Mouse (Mus musculus): ENCODE results near the gene Kcnn4. TPM values are rescaled to one million over a fixed set of nuclear protein-coding genes. Genes with fewer than 3 reads are reported as not detected.
"Not testable (repeated sequence)": the region's sequence is repeated elsewhere in the genome, so short reads cannot be mapped to it uniquely, and the experiment has no call there.

The Kcnn4 gene
- polyA plus RNA-seq, 3 experiments from 2014 or later = 79.1 to 131 (median 126) TPM

DNA sequence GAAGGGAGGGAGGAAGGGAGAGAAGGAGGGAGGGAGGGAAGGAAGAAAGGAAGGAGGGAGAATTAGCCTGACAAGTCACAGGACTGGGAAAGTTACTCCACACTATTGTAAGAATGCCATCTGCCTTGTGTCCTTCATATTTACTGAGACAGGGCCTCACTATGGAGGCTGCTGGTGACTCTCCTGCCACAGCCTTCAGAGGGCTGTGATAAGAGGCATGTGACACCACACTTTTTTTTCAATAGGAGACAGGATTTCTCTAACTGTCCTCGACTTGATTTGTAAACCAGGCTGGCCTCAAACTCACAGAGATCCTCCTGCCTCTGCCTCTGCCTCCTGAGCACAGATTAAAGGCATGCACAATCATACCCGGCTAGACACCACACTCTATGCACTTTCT is 21.6 kb downstream of the Kcnn4 start:
- ATAC-seq = no peak

DNA sequence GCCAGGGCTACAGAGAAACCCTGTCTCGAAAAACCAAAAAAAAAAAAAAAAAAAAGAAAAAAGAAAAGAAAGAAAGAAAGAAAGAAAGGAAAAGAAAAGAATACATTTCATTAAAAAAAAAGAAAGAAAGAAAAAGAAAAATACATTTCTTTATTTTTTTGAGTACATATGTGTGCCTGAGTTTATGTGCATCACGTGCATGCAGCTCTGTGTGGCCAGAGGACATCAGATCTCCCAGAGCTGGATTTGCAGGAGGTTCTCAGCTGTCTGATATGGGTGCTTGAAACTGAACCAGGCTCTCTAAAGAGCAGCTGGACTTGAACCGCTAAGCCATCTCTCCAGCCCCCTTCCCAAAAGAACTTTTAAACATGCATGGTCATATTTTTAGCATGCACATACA is 24.0 kb downstream of the Kcnn4 start:
- peak; percentile 9 for ATAC-seq

DNA sequence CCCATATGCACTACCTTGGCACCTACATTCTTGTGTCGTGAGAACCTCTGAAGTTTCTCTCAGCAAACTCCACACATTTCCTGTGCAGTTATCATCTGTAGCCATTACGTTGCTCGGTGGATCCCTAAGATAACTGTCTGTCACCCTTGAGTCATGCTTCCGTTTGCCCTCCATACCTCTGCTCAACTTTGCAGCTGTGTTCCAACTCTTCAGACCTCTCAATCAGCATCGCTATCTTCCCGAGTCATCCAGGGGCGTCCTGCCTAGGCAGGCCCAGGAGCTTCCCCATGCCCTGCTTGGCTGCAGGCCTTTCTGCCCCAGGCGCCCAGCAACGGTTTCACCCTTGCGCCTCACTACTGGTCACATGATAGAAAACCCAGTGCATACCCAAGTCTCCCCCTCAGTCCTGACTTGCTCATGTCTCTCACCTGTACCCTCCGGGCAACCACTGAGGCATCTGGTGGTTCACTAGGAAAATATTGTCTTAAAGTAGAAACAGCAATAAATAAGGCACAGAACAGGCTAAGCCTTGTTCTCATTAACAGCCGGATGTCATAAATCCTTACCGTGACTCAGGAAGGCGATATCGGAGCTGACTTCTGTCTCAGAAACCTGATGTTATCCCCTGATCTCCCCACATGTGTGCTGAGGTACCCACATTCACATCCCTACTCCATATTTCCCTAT is 24.6 kb downstream of the Kcnn4 start:
- peak; percentile 70 for ATAC-seq

DNA sequence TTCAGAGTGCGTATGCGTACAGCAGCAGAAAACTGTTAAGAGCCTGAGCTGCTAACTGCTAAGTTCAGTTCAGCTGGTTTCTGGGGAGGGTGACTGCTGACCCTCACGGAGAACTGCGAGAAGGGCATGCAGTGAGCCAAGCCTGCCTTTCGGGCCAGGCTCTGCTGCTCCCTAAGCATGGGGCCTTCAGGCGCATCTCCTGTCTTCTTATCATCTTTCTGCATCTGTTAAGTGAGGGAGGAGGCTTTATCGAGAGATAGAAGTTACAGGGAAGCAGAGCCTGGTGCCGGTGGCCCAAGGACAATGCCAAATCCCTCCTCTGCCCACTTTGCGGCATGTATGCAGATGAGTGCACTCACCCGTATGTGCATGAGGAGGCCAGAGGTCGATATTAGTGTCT is 26.8 kb downstream of the Kcnn4 start:
- ATAC-seq = no peak

DNA sequence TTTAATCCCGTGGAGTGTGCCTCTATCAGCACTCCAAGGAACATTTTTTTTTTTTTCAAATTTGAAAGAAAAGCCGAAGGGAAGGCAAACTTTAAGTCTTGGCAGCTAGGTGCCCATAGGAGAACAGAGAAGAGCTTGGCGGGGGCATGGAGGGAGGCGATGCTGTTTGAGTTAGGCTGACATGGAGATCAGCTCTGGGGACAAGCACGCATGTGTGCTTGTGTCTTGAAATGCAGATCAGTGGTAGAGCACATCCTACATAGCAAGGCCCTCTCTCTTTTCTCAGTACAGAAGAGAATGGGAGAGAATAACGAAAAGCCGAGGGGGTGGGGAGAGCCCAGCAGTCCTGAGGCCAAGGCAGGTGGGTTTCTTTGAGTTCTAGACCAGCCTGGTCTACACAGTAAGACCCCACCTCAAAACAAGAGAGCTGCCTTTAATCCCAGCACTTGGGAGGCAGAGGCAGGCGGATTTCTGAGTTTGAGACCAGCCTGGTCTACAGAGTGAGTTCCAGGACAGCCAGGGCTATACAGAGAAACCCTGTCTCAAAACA is 28.4 kb downstream of the Kcnn4 start:
- no peak for ATAC-seq

DNA sequence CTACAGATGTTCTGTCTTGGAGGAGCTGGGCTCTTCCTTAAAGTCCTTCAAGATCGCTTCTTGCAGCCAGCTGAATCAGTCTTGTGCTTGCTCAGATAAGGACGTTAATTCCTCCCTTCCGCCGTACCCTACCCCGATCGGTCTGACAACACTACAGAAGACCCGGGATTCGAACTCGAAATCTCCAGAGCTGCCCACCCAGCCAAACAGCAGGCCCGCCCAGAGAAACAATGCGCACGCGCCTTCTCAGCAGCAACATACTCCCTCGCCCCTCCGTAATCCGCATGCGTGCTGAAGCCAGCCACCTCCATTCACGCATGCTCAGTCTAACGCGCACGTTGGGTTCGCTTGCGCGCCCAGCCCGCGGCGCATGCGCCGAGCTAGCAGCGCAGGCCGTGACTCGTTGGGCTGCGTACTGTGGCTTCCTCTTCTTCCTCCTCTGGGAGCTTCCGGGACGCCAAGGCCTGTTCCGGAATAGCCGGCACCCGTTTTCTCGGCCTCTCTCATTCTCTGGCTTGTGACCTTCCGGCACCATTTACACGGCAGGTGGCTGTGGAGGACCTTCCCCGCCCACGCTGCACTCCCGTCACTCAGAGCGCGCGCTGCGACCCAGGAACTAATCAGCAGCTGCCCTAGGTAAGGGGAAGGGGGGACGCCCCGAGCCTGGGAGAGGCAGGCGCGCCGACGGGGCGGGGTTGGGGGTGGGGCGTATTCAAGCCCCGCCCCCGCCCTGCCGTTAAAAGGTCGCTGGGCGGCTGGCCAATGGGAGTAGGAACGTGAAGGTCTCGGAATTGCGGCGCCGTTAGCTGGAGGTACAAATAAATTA is 29.4 kb downstream of the Kcnn4 start, which contains the start of gene Smg9:
Smg9 (plus strand) TSS at position 364 of the 826 bp plus-strand sequence.
- peak; percentile 87 for ATAC-seq

DNA sequence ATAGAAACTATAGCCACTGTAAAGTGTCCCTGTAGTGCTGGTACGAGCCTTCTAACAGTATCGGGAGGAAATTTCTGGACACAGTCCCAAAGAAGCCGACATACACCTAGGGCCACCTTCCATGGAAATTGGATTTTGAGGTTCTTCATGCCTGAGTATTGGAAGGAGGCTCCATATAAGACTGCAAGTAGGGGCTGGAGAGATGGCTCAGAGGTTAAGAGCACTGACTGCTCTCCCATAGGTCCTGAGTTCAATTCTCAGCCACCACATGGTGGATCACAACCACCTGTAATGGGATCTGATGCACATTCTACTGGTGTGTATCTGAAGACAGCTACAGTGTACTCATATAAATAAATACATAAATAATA is 30.0 kb downstream of the Kcnn4 start:
- ATAC-seq = no peak

DNA sequence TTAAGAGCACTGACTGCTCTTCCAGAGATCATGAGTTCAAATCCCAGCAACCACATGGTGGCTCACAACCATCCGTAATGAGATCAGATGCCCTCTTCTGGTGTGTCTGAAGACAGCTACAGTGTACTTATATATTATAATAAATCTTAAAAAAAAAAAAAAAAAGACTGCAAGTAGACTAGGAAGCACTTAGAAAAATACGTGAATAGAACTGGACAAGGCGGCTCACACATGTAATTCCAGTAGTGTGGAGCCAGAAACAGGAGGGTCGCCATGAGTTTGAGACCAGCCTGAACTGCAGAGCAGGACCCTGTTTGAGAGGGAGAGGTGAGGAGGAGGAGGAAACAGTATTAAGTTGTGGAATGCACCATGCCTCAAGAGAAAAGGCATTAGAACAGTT is 30.4 kb downstream of the Kcnn4 start:
- not testable (repeated sequence) for ATAC-seq

DNA sequence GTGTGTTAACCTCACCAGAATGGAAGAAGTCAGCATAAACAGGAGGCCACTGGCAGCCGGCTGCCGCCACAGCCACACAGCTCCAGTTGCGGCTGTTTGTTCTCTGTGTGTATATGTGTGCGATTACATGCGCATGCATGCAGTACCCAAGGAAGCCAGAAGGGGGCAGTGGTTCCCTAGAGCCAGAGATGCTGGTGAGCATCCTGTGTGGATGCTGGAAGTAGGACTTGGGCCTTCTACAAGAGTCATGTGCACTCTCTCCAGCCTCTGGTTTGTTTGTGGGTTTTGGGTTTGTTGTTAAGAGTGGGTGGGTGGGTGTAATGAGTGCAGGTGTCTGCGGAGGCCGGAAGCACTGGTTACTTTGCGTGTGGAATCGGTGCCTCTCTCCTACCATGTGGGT is 32.8 kb downstream of the Kcnn4 start:
- ATAC-seq = no peak

DNA sequence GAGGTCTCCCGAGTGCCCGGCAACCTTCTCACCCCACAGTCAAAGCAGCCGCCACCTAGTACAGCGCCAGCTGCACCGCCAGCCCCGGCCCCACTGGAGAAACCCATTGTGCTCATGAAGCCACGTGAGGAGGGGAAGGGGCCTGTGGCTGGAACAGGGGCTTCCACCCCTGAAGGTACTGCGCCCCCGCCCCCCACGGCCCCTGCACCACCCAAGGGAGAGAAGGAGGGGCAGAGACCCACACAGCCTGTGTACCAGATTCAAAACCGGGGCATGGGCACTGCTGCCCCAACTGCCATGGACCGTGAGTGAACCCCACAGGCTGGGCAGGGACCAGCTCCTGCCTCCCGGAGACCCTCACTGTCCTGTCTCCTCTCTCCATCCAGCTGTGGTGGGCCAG is 35.6 kb downstream of the Kcnn4 start:
- no peak for ATAC-seq

DNA sequence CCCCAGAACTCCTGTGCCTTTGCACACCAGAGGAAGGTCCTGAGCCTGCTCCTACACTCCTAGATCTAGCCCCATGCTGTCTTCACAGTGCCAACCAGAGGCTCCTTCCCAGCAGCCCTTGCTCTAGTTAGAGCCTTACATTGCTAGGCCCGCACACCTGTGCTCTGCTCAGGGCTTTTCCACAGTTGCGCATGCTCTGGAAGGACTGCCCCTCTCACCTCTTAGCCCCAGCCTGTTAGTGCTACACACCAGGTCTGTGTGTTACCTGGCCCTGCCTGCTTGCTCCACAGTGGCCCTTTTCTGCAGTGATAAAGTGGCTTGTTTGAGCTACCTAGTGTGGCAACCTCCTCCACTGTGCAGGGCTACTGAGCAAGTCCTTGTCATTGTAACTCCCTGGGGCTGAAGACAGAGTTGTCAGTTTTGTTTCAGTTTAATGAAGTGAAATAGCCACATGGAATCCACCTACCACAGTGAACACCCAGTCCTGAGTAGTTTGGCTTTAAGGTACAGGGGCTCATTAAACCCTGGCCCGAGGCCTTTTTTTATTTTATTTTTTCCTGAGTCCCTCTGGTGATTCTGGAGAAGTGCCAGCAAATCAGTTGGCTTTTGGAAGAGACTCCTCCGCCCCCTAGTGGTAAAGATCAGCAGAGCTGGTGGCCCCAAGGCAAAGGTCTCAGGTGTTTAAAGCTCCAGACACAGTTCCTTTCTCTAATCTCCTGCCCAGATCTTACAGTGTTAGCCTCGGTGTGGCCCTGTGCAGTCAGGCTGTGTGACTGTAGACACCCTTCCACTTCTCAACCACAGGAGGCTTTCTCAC is 36.7 kb downstream of the Kcnn4 start:
- ATAC-seq = peak; percentile 71

DNA sequence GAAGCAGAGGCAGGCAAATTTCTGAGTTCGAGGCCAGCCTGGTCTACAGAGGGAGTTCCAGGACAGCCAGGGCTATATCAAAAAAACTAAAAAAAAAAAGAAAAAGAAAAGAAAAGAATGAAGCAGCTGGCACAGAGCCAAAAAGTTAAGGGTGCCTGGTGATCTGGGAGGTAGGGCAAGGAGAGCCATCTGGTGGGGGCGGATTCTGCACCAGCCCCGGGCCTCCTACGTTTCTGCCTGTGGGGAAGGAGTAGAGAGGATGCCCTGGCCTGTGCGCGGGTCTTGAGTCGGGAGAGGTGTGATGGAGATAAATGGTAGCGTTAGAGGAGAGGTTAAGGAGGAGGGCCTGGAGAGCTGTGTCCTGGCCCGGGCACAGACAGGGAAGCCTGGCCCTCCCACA is 38.1 kb downstream of the Kcnn4 start:
- no peak for ATAC-seq

DNA sequence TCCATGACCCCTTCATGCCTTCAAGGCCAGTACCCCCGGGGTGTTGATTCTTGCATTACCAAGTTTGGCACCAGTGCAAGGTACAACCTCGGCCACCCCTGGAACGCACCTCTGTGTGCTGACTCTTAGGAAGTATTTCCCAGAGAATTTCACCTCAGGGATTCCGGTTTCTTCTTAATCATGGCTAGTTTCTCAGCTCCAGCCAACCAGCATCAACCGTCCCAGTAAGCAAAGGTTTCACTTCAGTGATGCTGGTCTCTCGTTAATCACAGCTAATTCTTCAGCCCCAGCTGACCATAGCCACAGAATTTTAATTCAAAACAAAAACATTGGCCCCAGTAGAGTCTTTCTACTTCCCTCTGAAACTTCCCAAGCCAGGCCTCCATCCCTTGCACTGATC is 40.1 kb downstream of the Kcnn4 start:
- ATAC-seq = no peak

DNA sequence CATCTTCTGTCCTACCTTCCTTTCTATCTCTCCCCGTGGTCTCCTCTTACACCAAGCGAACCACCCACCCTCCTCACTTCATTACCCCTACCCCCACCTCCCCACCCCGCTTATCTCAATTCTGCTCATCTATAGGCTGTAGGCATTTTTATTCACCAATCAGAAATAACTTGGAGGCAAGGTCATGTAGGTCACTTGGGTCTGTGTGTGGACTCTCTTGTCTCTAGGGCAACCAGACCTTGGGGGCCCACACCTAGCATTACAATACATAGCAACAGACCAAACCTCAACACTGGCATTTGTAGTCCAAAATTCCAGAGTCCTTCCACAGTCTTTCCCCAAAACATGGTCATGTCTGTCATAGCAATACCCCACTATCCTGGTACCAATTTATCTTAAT is 40.8 kb downstream of the Kcnn4 start:
- ATAC-seq = no peak

DNA sequence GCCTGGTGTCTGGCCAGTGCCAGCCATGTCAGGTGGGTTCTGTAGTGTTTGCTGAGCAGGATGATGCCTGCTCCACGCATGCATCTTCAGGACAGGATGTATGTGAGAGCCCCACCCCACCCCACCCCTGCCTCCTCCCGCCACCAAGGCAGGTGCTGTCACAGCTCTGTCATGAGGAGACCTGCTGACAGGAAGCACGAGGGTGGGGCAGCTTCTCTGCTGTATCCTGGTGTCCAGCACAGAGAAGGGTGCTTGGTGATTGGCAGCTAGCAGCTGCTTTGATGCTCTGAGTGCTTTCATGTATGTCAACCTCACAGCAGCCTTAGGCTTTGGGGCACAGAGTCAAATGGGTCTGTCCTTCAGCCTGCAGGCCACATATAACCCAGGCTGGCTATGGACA is 43.6 kb downstream of the Kcnn4 start:
- ATAC-seq = peak; percentile 96

DNA sequence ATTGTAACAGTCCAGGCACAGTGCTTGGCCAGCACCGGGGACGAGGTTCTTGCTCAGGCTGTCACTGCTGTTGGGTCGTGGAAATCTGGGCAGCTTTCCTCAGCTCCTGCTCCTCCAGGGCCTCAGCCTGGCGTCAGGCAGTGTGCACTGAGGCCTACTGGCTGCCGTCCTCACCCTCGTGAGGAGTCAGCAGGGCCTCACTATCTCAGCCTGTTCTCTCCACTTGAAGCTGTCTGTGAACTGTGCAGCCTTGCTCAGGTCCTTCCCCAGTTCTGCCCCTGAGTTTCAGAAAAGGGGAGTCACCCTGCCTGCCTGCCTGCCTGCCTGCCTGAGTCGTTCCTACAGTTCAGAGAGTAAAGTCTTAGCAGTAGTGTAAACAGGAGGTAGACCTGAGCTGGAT is 45.2 kb downstream of the Kcnn4 start:
- no peak for ATAC-seq

DNA sequence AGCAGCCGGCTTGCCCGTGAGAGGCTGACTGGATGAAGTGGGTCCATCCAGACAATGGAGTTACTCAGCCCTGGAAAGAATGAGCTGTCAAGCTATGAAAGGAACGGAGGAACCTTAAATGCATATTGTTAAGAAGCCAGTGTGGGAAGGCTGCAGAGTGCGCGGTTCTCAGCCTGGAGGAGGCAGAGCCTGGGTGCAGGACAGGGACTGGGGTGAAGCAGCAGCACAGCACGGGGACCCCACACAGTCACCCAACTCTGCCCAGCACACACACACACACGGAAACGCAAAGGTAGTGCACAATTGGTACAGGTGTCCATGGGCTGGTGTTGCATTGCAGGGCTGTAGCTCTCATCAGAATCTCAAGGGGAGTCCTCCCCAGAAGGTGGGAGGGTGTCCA is 49.5 kb downstream of the Kcnn4 start:
- ATAC-seq = no peak

DNA sequence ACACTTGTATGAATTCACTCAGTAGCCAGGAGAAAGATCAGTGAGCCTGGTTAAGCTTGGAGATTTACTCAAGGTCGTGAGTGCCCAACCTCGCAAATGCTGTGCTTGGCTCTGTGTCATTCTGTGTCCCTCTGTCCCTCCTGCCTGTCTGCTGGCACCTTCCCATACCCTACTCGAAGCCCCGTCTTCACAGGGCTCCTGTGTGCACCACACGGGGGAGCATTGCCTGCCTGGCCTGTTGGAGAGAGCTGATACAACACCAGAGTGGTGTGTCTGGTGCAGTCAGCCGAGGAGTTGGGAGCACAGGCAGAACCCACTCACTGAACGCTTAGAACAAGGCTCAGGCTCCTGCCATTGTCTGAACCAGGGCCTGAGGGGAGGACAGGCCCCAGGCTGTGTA is 51.6 kb downstream of the Kcnn4 start:
- ATAC-seq = no peak

DNA sequence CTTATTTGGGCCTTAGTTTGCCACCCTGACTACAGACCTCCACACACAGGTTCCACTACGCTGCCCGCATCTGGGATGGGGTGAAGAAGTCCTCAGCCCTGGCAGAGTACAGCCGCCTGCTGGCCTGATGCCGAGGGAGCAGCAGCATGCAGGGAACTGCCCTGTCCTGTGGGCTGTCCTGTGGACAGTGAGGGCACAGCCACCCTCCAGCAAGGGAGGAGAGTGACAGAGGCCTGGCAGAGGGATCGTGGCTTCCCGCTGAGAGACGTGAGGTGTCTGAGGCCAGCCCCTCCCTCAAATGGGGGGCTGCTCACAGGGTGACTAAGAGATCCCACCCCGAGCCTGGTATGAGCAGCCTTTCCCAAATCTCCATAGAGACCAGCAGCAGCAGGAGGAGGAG is 52.2 kb downstream of the Kcnn4 start:
- no peak for ATAC-seq

DNA sequence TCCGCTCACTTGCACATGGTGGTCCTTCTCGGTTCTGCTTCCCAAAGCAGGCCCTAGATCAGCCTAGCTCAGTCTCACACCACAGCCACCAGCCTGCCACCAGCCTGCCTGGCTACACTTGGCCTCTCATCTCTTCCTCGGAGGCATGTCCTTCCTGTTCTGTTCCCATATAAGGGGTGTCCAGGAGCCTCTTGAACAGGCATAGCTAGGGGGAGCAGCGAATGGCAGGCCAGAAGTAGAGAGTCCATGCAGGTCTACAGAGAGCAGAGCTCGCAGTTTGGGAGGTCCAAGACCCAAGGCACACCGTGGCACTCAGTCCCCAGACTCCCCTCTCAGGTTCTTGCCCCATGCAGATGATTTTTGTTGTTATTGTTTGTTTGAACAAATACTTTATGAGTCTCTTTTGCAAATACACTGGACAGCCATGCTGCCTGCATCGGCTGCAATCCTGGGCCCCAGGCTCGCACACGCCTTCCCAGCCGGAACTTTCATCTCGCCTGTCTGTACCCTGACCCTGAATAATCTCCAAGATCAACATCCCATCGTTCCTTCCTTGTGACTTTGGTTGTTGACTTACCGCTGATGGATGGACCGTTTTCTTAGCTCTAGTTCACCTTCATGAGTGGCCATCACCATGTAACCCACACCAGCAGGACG is 53.2 kb downstream of the Kcnn4 start:
- ATAC-seq = no peak

DNA sequence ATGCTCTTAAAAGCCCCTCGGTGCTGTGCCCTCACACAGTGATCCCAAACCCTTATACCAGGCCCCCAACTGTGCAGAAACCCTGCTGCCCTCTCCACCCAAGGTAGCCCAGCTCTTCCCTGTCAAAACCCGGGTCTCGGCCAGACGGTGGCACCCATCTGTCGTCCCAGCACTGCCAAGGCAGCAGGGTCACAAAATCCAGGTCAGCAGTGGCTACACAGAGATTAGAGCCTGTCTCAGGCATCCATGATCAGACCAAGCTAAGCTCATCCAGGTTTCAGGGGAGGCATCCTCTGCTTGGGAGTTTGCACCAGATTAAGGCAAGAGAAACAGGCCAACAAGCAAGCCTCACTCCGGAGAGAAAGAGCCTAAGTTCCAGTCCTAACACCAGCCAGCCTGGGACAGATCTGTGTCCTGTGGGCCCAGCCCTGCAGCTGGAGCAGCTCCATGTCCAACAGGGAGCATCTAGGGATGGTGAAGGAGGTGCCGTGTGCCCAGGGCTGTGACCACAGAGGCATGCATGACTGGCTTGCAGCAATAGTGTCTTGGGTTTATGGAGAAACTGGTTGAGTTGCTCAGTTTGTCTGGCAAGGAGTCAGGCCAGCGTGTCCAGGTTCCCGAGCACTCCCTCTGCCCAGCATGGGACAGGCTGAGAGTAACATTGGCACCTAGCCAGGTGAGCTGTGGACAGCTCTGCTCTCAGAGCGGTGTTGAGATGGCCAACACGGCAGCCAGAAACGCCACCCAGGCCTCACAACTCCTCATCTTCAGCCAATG is 54.1 kb downstream of the Kcnn4 start:
- no peak for ATAC-seq

DNA sequence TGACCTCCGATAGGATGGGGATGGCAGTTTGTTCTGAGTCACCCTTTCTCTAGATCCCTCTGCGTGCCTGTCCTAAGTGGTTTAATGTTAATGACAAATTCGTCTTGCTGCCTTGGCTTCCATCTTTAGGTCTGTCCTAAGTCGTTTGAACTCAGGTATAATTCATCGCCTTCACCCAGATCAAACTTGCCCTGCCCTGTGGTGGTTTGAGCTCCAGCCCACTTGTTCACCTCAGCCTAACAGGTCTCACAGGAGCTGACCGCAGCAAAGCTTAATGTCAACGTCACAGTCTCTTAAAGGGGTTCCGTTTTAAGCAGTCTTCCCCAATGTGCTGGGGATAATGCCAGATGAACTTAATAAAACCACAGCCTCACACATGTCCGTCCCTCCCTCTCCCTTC is 55.9 kb downstream of the Kcnn4 start:
- ATAC-seq = no peak
